Comparison of ENCODE assay signal across 8 mouse cellular contexts in genomic region chr10:128583644-128584043, GRCm38 (mm10). TPM values are rescaled to one million over a fixed set of nuclear protein-coding genes. Genes with fewer than 3 reads are reported as not detected.
A peak's percentile ranks its signal among the peaks of the same experiment; 100 is the strongest.
DNase-seq lines count a peak whose midpoint lies in the region; ATAC-seq lines count a peak whose summit lies in the region.

No protein-coding gene starts in this region.

- 41% methylated on average over 7 of the region's 7 CpGs for WGBS in embryonic facial prominence, embryonic 11.5 days
- 14% methylated on average over 7 of the region's 7 CpGs for WGBS in lung, embryonic 16.5 days
- 16% methylated on average over 7 of the region's 7 CpGs for WGBS in forebrain, embryonic 16.5 days

- H3K4me1 ChIP-seq in embryonic facial prominence, embryonic 11.5 days (ENCODE audit: control insufficient read depth, insufficient read depth, low read length): no peaks in the 10 kb centered on the region; the same call in 1 of the 2 replicates
- peaks cover 22% of the 10 kb centered on the region for H3K4me1 ChIP-seq in lung, embryonic 16.5 days (replicated peaks; ENCODE audit: control insufficient read depth, insufficient read depth, low read length)
- no peaks in the 10 kb centered on the region for H3K4me1 ChIP-seq in forebrain, embryonic 16.5 days (replicated peaks; ENCODE audit: control insufficient read depth, insufficient read depth, low read length)

- no peak overlapping the region for H3K4me2 ChIP-seq in embryonic facial prominence, embryonic 11.5 days (ENCODE audit: low read depth, low read length)
- peak overlapping the region; percentile 50 for H3K4me2 ChIP-seq in lung, embryonic 16.5 days (ENCODE audit: low read depth, low read length)
- H3K4me2 ChIP-seq in forebrain, embryonic 16.5 days (ENCODE audit: low read length): no peak overlapping the region

- H3K9ac ChIP-seq in embryonic facial prominence, embryonic 11.5 days (replicated peaks; ENCODE audit: low read length): no peak overlapping the region; the same call in 1 of the 2 replicates
- peak overlapping the region; percentile 23; the same call in 1 of the 2 replicates for H3K9ac ChIP-seq in lung, embryonic 16.5 days (ENCODE audit: low read length)
- H3K9ac ChIP-seq in forebrain, embryonic 16.5 days (replicated peaks; ENCODE audit: low read depth, low read length): no peak overlapping the region

- H3K9me3 ChIP-seq in embryonic facial prominence, embryonic 11.5 days (replicated peaks; ENCODE audit: control insufficient read depth, low read length): no peaks in the 10 kb centered on the region
- no peaks in the 10 kb centered on the region for H3K9me3 ChIP-seq in lung, embryonic 16.5 days (ENCODE audit: control insufficient read depth, low read length)
- H3K9me3 ChIP-seq in forebrain, embryonic 16.5 days (ENCODE audit: control insufficient read depth, low read length): no peaks in the 10 kb centered on the region

- no peaks in the 10 kb centered on the region for H3K36me3 ChIP-seq in embryonic facial prominence, embryonic 11.5 days (replicated peaks; ENCODE audit: control insufficient read depth, insufficient read depth, low read depth, low read length)
- no peaks in the 10 kb centered on the region; the same call in 1 of the 2 replicates for H3K36me3 ChIP-seq in lung, embryonic 16.5 days (ENCODE audit: control insufficient read depth, insufficient read depth, low read length)
- no peaks in the 10 kb centered on the region for H3K36me3 ChIP-seq in forebrain, embryonic 16.5 days (ENCODE audit: control insufficient read depth, insufficient read depth)

- intact Hi-C loops in heart, postnatal 36 days (cut with DNase I): loop anchor here (2.0 kb wide), 1 partner anchor 17 kb away; no protein-coding TSS in a partner anchor

- no peak overlapping the region for H3K4me3 ChIP-seq in embryonic facial prominence, embryonic 11.5 days (ENCODE audit: low read depth, low read length)
- H3K4me3 ChIP-seq in lung, embryonic 16.5 days (ENCODE audit: low read length): peak overlapping the region; percentile 17
- no peak overlapping the region for H3K4me3 ChIP-seq in forebrain, embryonic 16.5 days (replicated peaks; ENCODE audit: low read length)

- peaks cover 14% of the 10 kb centered on the region for H3K27me3 ChIP-seq in embryonic facial prominence, embryonic 11.5 days (ENCODE audit: control insufficient read depth, insufficient read depth, low read length)
- H3K27me3 ChIP-seq in lung, embryonic 16.5 days (ENCODE audit: control insufficient read depth, insufficient read depth, low read depth, low read length): peaks cover 9% of the 10 kb centered on the region
- H3K27me3 ChIP-seq in forebrain, embryonic 16.5 days (replicated peaks; ENCODE audit: control insufficient read depth, insufficient read depth, low read length): peaks cover 10% of the 10 kb centered on the region

- ATAC-seq in embryonic facial prominence, embryonic 11.5 days (replicated peaks; ENCODE audit: insufficient number of reproducible peaks, low FRiP score, low TSS enrichment, low read depth): 0 out of 2 replicates have a peak, but pooled peaks have one; percentile 6
- ATAC-seq in lung, embryonic 16.5 days (ENCODE audit: low read depth): peak; percentile 85
- no peak for ATAC-seq in forebrain, embryonic 16.5 days
- no peak for ATAC-seq in monocyte, adult 5-6 weeks (replicated peaks; ENCODE audit: insufficient number of reproducible peaks, low FRiP score, low TSS enrichment, poor library complexity, severe bottlenecking)

- DNase-seq in urinary bladder, postnatal 14 days (ENCODE audit: low spot score): peak; percentile 73
- DNase-seq in urinary bladder, adult 2 months (ENCODE audit: low spot score): no peak
- DNase-seq in embryonic facial prominence, embryonic 11.5 days (ENCODE audit: low spot score): no peak
- DNase-seq in heart, postnatal 36 days: peak; percentile 44 to 51
- no peak for DNase-seq in left cerebral cortex, adult 11 months (ENCODE audit: low spot score)

- no peak overlapping the region for H3K27ac ChIP-seq in embryonic facial prominence, embryonic 11.5 days (replicated peaks; ENCODE audit: low read depth, low read length)
- H3K27ac ChIP-seq in lung, embryonic 16.5 days (ENCODE audit: low read length): peak overlapping the region; percentile 87
- H3K27ac ChIP-seq in forebrain, embryonic 16.5 days (ENCODE audit: low read length): no peak overlapping the region

RNA-seq across cellular contexts. Expression of gene Erbb3, which starts 5.8 kb away (rescaled TPM):
- polyA plus RNA-seq in urinary bladder, adult 2 months (2012; rRNA removed): 25.1 and 27.0 TPM in 2 replicates
- 10.2 and 10.6 TPM in 2 replicates for polyA plus RNA-seq in embryonic facial prominence, embryonic 11.5 days (2014; fragmentation: Nextera tagmentation; extraction: Ambion mirVana)
- 1 to 10 TPM; 8.9 to 9.2 TPM for total RNA-seq in heart, postnatal 36 days (2021)
- 26.9 and 27.6 TPM in 2 replicates for polyA plus RNA-seq in lung, embryonic 16.5 days (2015; fragmentation: Nextera tagmentation; extraction: Ambion mirVana)
- polyA plus RNA-seq in forebrain, embryonic 16.5 days (2015; fragmentation: Nextera tagmentation; extraction: Ambion mirVana): 0.46 and 0.62 TPM in 2 replicates
- 1.4 to 3.3 TPM (median 2.8 TPM) in 3 replicates for total RNA-seq in monocyte, adult 5-6 weeks (2017)

RNA-seq across cellular contexts. Expression of gene Pa2g4, which starts 17.9 kb away (rescaled TPM):
- polyA plus RNA-seq in urinary bladder, adult 2 months (2012; rRNA removed): 74.1 and 75.9 TPM in 2 replicates
- polyA plus RNA-seq in embryonic facial prominence, embryonic 11.5 days (2014; fragmentation: Nextera tagmentation; extraction: Ambion mirVana): 268 and 270 TPM in 2 replicates
- 10 to 100 TPM; 43.4 to 50.5 TPM for total RNA-seq in heart, postnatal 36 days (2021)
- polyA plus RNA-seq in lung, embryonic 16.5 days (2015; fragmentation: Nextera tagmentation; extraction: Ambion mirVana): 161 and 167 TPM in 2 replicates
- polyA plus RNA-seq in forebrain, embryonic 16.5 days (2015; fragmentation: Nextera tagmentation; extraction: Ambion mirVana): 149 and 152 TPM in 2 replicates
- total RNA-seq in monocyte, adult 5-6 weeks (2017): 37.2 to 74.1 TPM (median 47.8 TPM) in 3 replicates

RNA-seq across cellular contexts. Expression of gene Rpl41, which starts 34.5 kb away (rescaled TPM):
- polyA plus RNA-seq in urinary bladder, adult 2 months (2012; rRNA removed): 2,645 and 3,313 TPM in 2 replicates
- 3,098 and 3,409 TPM in 2 replicates for polyA plus RNA-seq in embryonic facial prominence, embryonic 11.5 days (2014; fragmentation: Nextera tagmentation; extraction: Ambion mirVana)
- 1,000 to 10,000 TPM; 1,509 to 1,535 TPM for total RNA-seq in heart, postnatal 36 days (2021)
- polyA plus RNA-seq in lung, embryonic 16.5 days (2015; fragmentation: Nextera tagmentation; extraction: Ambion mirVana): 4,142 and 4,423 TPM in 2 replicates
- polyA plus RNA-seq in forebrain, embryonic 16.5 days (2015; fragmentation: Nextera tagmentation; extraction: Ambion mirVana): 2,032 and 2,064 TPM in 2 replicates
- total RNA-seq in monocyte, adult 5-6 weeks (2017): 2,103 to 2,260 TPM (median 2,168 TPM) in 3 replicates

RNA-seq across cellular contexts. Expression of gene Zc3h10, which starts 36.1 kb away (rescaled TPM):
- 12.5 TPM in 2 replicates for polyA plus RNA-seq in urinary bladder, adult 2 months (2012; rRNA removed)
- polyA plus RNA-seq in embryonic facial prominence, embryonic 11.5 days (2014; fragmentation: Nextera tagmentation; extraction: Ambion mirVana): 13.6 and 15.0 TPM in 2 replicates
- total RNA-seq in heart, postnatal 36 days (2021): 1 to 10 TPM; 7.2 to 8.8 TPM
- polyA plus RNA-seq in lung, embryonic 16.5 days (2015; fragmentation: Nextera tagmentation; extraction: Ambion mirVana): 10.9 and 11.9 TPM in 2 replicates
- polyA plus RNA-seq in forebrain, embryonic 16.5 days (2015; fragmentation: Nextera tagmentation; extraction: Ambion mirVana): 20.9 and 21.7 TPM in 2 replicates
- total RNA-seq in monocyte, adult 5-6 weeks (2017): 16.1 to 26.5 TPM (median 19.1 TPM) in 3 replicates

RNA-seq across cellular contexts. Expression of gene Rps26, which starts 42.9 kb away (rescaled TPM):
- polyA plus RNA-seq in urinary bladder, adult 2 months (2012; rRNA removed): 1,064 and 1,154 TPM in 2 replicates
- polyA plus RNA-seq in embryonic facial prominence, embryonic 11.5 days (2014; fragmentation: Nextera tagmentation; extraction: Ambion mirVana): 765 and 782 TPM in 2 replicates
- total RNA-seq in heart, postnatal 36 days (2021): 100 to 1,000 TPM; 246 to 289 TPM
- polyA plus RNA-seq in lung, embryonic 16.5 days (2015; fragmentation: Nextera tagmentation; extraction: Ambion mirVana): 720 and 793 TPM in 2 replicates
- polyA plus RNA-seq in forebrain, embryonic 16.5 days (2015; fragmentation: Nextera tagmentation; extraction: Ambion mirVana): 358 and 398 TPM in 2 replicates
- total RNA-seq in monocyte, adult 5-6 weeks (2017): 224 to 301 TPM (median 295 TPM) in 3 replicates

Comparison
In these comparisons a context has a peak if more than half of its experiments do, and no peak if none do; other contexts are left out.
1. DNase-seq: peak in urinary bladder, postnatal 14 days (single experiment) and heart, postnatal 36 days (2 of 2); none in urinary bladder, adult 2 months (single experiment), embryonic facial prominence, embryonic 11.5 days (single experiment) and left cerebral cortex, adult 11 months (single experiment).
2. ATAC-seq: peak in embryonic facial prominence, embryonic 11.5 days (single experiment) and lung, embryonic 16.5 days (single experiment); none in forebrain, embryonic 16.5 days (single experiment) and monocyte, adult 5-6 weeks (single experiment).